Mouse (Mus musculus) ES-E14 (cell line): ENCODE measurements at regions not wholly inside any gene's neighbourhood (a gene's known extent, or its start where the extent isn't known, plus 50 kb on each side); places are given as distances from the start of the nearest gene placed in this dataset.

Source experiments
- CHD2 ChIP-seq: IDR thresholded peaks from 2 replicates; pipeline ENCODE4 v1.6.1; 2014; ENCODE audit warnings: mild to moderate bottlenecking, low read depth, low read length, inconsistent platforms
- ZC3H11A ChIP-seq: IDR thresholded peaks from 2 replicates; pipeline ENCODE4 v1.6.1; 2012; ENCODE audit warnings: low read depth, mild to moderate bottlenecking, inconsistent platforms, low read length, borderline replicate concordance
- ZNF384 ChIP-seq: IDR thresholded peaks from 2 replicates; pipeline ENCODE4 v1.6.1; 2012; ENCODE audit warnings: low read depth, low read length, inconsistent platforms

- TF ChIP-seq ZC3H11A (peak; percentile 16; the same call in 1 of the 2 replicates), ZNF384 (no peak), CHD2 (no peak)
These were observed 120.8 kb upstream of the Prkg2 start for GRCm38 (mm10) chr5:99157973-99158372.
